Mouse (Mus musculus): ENCODE results near the gene Fkbp2.

Fkbp2 gene

DNA sequence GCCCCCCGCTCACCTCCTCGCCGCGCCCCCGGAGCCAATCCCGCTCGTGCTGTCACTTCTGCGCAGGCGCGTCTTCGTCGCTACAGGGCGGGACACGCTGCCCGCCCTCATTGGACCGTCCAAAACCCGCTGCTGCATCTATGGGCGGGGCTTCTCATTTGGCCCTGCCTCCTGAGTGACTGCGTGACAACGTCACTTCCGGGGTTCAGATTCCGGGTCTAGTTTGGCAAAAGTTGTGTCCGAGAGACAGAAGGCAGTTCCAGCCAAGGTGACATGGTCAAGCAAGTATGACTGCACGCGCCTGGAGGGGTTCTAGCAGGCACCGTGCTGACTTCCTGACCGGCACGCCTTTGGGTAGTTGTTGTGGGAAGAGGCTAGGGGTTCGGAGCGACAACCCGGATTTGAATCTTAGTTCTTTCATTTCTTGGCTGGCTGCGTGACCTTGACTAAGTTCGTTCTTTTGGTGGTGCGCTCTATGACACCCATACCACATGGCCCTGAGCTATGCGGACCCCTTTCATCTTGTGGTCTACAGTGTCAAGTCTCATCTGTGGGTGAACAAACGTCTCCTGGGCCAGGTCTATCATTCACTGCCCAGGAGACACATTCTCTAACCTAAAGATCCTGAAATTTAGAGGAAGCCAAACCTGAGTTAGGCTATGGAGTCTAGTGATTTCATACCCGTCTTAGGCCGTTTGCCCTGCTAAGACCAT, at the start of gene Fkbp2:
TSS of gene Fkbp2 (minus strand) at position 121 of the 713 bp plus-strand sequence.
- peak; percentile 97 to 98 for DNase-seq (ENCODE audit: low spot score in 2 of 2)

DNA sequence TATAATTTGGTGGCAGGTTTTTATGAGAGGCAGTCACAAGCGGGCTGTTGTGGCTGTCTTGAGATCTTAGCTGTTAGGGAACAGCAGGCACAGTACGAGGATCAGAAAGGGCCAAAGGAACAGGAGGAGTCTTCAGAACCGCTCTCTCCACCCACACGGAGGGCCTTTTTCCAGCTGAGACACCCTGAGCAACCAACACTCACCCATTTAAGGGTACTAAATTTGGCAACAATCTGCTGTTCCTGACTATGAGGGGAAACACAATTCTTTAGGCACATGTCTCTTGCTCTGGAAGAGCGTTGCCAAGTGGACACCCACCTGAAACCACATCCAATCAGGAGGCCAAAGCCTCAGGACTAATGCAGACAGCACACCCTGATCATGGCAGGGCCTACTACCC, 49.2 kb upstream of the Fkbp2 start:
- peak; percentile 60 to 80 for DNase-seq (ENCODE audit: low spot score in 2 of 2)

DNA sequence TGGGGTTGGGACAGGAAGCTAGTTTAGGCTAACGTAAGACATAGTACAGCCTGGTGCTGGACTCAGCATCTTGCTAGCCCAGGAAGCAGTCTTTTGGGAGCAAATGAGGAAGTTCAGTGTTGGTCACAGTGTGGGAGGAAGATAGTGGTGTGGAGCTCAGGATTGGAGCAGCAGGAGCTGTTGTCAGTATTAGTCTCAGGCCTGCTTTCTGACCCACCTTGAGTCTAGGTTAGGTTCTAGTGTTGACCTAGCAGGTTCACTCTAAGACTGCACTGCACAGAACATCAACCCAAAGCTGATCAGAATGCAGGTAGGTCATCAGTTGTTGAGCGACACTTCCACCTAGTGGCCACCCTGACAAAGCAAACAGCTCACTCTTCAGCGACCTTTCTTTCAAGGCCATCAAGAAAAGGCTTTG, 39.9 kb upstream of the Fkbp2 start:
- no peak for DNase-seq (ENCODE audit: low spot score in 2 of 2)

DNA sequence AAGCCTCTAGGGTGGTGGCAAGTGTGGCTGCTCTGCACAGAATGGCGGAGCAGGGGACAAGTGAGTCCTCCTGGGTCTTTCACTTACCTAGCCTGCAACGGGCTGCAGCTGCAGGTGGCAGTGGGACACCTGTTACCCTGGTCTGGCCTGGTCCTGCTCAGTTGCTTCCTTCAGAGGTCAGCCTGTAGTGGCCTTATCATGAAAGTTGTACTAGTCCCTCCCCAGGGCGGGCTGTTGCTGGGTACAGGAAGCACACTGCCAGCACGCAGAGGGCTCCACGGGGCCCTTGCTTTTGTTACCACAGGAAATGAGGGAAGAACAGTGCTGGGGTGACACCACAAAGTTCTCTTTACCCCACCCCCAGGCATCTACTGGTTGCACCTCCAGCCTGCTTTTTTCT, 38.9 kb upstream of the Fkbp2 start, which contains the start of gene Fermt3:
TSS of gene Fermt3 (minus strand) at position 279 of the 400 bp plus-strand sequence.
- no peak for DNase-seq (ENCODE audit: low spot score in 2 of 2)

DNA sequence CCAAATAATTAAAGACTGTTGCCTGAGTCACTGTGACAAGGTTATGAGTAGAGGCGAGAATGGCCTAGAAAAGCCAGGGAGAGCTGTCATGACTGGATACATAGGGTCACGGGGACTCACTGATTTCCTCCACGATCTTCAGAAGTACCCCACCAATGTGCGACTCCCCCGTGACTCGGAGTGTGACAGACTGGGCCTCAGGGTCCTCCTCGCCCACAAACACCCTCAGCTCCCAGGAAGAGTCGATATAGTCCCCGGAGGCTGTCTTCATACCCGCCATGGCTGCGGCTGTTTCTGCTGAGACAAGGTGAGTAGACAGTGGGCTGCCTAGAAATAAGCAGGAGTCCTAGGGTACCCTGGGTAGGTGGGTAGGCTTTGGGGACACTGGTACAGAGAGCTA, 38.2 kb upstream of the Fkbp2 start:
- no peak for DNase-seq (ENCODE audit: low spot score in 2 of 2)

DNA sequence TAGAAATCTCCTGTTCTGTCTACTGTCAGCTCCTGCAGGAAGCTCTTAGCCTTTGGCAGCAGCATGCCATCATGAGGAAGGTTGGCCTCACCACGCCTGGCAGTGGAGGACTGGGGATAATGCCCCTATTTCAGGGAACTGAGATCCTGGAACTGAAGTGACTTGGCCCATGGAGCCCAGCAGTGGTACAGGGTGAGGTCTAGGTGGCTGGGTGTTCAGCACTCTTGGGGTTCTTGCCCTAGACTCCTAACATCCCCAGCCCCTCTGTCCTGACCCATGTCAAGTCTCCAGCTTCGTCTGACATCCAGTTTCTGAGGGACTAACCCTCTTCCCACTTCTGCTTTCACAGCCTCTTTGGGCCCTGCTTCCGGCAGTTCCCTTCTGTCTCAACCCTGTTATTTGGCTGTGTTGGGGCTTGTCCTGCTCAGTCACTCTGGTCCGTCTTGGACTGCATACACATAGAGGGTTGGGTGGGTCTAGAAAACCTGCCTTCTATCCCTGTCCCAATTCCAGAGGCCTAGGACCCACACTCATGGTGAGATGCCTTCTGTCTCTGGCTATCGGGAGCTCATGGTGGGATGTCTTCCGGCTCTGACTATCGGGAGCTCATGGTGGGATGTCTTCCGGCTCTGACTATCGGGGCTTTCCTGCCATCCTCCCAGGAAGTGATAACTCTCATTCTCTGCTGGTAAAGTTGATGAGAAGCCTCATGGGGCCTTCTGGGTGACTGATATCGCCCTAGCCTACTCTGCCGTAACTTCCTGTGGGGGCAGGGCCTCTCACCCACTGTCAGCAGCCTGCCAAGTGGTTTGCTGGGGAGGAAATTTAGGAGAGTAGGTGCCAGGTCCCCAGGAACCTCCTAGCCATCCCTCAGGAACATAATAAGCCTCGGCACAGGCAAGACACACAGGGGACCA, 37.5 kb upstream of the Fkbp2 start:
- DNase-seq (ENCODE audit: low spot score in 2 of 2) = no peak

DNA sequence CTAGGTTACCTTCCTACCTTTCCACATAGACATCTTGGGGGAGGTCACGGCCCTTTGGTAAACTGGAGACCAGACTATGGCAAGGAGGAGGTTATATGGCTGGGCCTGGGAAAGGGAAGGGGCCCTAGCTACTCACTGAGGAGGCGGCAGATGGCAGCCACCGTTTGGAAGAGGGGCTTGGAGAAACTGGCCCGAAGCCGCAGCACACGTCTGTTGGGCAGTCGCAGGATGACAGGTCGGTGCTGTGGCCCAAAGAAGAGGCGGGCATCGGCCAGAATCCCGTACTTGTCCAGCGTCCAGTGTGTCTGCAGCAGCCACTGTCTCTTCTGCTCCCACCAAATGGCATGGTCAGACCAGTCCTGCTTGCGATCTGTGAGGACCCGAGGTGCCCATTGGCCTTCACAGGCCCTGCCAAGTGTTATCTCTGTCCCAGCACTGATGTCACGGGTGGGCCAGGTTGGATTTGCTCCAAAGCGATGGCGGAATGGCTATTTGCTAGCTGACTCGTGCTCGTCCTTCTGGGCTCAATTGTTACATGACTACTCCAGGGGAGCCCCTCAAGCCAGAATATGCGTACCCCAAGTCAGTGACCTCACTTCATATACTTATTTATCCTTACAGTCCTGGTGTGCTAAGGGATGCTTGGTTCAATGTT, 34.3 kb upstream of the Fkbp2 start:
- no peak for DNase-seq (ENCODE audit: low spot score in 2 of 2)

DNA sequence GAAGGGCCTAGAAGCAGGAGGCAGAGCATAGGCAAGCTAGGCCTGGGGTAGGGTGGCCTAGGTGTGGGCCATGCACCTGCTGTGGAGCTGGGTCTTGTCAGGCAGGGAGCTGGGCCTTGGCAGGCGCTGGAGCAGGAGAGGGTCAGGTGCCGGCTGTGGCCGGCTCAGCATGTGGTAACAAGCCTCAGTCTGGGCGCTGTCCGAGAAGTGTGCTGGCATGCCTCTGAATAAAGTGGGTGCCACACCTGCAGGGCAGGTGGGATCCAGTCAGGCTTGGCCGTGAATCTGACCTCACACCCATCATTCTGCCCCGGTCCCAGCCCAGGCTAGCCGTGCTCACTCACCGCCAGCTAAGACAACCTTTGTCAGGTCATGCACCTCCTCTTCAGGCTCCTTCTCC, 33.7 kb upstream of the Fkbp2 start:
- DNase-seq (ENCODE audit: low spot score in 2 of 2) = no peak

DNA sequence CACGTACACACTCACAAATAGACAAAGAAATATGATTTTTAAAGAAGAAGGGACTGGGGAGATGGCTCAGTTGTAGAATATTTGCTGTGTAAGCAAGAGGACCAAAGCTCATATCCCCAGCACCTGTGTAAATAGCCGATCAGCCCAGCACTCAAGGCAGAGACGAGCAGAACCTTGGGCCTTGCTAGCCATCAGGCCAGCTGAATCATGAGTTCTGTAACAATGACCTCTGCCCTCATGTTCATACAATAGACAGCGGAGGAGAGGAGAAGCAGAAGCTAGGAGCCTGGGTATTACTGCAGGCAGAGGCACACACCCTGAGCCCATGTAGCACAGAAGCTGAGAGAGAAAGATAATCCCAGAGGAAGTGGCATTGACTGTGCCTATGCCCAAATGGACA, 32.1 kb upstream of the Fkbp2 start:
- no peak for DNase-seq (ENCODE audit: low spot score in 2 of 2)

DNA sequence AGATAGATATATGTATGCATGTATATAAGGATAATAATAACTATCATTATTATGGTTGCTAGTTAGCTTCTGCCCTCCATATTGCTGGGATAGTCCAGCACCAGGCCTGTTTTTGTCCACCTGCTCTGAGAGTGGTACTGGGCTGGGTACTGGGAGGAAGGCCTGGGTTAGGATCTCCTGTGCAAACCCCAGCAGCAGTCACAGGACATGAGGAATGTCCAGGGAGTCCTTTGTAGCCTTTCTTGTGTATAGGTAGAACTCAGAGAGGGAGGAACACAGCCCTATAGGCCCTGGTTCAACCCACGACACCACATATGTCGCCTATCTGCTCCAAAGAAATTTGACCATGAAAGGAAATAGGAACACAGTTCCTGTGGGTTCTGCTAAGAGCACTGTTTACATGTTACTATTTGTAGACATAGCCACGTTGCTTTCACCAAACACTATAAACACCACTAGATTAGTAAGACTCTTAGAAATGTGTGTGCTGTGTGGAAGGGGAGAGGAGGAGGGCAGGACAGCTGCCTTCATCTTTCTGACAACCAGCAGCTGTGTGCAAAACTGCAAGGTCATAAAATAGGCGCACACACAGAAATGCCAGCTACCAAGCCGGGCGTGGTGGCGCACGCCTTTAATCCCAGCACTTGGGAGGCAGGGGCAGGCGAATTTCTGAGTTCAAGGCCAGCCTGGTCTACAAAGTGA, 26.7 kb upstream of the Fkbp2 start:
- no peak for DNase-seq (ENCODE audit: low spot score in 2 of 2)

DNA sequence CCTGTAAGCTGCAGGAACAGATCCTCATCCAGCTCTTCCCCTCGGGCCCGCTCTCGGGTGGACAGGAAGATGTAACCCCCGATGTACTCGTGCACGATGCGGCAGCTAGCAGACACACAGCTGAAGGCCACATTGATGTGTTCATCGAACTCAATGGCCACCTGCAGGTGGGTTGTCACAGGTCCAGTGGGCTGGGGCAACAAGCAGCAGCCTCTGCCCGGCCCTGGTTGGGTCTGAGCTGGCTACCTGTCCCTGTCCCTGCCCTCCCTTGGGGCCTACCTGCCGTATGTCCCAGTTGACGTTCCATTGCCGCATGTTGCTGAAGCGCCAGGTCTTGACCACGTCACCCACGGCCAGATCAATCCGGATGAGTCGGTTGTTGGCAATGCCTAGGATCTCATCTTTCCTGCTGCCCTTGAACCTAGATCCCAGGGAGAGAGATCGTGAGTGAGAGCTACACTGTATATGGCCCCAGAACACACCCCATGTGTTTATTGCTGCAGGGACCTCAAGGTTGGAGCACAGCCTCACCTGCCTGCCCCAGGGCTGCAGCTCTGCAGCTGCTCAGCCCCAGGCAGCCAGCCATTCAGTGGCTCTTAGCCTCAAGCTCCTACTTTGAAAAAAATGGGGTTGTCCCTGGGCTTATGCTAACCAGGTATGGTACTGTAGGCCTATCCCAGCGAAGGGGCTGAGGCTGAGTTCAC, 19.2 kb upstream of the Fkbp2 start:
- DNase-seq (ENCODE audit: low spot score in 2 of 2) = no peak

DNA sequence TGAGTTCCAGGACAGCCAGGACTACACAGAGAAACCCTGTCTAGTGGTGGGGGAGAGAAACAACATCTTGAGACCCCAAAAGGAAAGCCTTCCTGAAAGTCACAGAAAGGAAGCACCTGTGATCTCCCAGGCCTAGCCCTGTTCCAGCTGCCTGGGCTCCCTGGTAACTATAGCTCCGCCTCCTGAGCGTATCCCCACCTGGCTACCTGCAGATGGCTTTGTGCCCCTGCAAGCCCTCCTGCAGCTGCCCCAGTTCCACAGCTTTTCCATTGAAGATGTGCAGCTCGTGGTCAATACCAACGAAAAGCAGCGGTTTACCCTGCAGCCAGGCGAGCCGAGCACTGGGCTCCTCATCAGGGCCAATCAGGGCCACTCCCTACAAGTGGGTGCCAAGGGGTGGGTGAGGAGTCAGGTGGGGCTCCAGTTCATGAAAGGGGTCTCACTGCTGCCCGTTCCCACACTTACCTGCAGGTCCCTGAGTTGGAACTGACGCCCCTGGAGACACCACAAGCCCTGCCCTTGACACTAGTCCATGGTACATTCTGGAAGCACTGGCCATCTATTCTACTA, 17.5 kb upstream of the Fkbp2 start:
- DNase-seq (ENCODE audit: low spot score in 2 of 2) = no peak

DNA sequence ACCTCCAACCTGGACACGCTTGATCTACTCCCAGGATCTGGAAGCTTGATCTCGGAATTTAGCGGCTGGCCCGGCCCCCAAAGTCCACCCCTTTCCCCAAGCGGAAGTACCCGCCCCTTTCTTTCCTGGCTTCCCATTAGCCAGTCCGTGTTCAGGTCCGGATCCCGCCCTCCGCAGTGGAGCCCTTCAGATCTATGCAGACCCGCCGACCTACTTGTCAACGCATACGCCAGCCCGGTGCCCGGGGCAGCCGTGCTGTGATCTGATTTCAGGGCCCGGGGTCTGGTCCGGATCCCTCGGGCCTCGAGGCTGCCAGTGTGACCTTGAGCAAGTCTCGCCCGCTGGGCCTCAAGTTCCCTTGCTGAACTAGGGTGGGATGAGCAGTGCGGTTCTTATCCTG, 15.7 kb upstream of the Fkbp2 start, which contains the start of the genes Nudt22 and Trpt1:
TSS of gene Nudt22 (minus strand) at position 112 of the 400 bp plus-strand sequence.
TSS of gene Trpt1 (plus strand) at position 126 of the 400 bp plus-strand sequence.
- DNase-seq (ENCODE audit: low spot score in 2 of 2) = peak; percentile 75 to 83

DNA sequence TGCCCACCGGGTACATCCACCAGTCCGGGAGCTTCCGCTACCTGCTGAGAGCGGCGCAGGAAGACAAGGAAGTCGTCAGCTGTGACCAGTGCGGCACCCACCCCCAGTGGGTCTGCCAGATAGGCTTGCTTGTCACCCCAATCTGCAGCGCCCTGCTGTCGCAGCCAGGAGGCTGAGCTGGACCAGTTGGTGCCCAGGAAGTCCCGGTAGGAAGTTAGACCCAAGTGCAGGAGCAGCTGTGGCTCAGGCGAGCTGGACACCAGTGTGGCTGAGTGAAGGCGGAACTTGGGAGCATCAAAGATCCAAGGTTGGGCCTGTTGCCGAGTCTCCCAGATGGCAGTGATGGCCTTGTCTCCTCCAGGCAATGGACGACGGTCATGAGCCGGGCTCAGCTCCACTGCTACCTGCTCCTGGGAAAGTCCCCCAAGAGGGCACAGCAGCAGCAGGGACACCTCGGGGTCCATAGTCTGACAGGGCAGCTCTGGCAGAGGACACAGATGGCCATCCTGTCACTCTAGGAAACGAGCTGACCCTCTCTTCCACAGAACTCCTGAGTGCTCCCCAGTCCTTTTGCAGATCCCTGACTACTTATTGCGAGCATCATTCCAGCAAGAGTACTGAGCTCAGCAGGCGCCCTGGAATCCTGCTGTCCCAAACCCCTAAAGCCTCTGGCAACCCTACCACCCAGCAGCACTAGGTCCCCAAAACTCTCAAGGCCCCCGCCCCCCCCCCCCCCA, 15.1 kb upstream of the Fkbp2 start:
- no peak for DNase-seq (ENCODE audit: low spot score in 2 of 2)

DNA sequence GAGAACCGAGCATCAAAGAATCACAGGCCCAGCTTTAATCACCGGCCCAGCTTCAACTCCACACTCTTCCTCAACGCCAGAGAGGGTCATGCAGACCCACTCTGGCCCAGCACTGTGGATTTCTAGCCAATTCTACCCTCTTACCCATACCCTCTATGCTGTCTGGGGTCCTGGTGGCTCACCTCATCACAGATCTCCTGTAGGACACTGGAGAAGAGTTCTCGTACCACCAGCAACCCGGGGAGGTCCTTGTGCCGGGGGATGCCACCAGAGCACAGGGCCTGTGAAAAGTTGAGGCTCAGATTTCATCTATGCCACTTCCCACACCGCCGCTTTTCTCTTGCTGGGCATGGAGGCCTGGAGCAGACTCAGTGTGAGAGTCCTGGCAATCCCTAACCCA, 14.2 kb upstream of the Fkbp2 start:
- no peak for DNase-seq (ENCODE audit: low spot score in 2 of 2)

DNA sequence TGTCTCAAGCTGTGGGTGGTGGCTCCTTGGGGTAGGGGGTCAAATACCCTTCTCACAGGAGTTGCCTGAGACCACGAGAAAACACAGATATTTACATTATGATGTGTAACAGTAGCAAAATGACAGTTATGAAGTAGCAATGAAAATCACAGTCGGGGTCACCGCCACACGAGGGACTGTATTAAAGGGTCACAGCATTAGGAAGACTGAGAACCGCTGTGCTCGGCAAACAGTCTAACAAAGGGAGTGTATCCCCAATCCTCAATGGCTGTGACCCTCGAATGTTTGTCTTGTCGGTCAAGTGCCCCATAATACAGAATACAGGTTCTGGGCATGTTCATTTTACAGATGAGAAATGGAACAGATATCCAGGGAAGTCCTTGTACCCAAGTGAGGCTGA, 13.7 kb upstream of the Fkbp2 start:
- DNase-seq (ENCODE audit: low spot score in 2 of 2) = no peak

DNA sequence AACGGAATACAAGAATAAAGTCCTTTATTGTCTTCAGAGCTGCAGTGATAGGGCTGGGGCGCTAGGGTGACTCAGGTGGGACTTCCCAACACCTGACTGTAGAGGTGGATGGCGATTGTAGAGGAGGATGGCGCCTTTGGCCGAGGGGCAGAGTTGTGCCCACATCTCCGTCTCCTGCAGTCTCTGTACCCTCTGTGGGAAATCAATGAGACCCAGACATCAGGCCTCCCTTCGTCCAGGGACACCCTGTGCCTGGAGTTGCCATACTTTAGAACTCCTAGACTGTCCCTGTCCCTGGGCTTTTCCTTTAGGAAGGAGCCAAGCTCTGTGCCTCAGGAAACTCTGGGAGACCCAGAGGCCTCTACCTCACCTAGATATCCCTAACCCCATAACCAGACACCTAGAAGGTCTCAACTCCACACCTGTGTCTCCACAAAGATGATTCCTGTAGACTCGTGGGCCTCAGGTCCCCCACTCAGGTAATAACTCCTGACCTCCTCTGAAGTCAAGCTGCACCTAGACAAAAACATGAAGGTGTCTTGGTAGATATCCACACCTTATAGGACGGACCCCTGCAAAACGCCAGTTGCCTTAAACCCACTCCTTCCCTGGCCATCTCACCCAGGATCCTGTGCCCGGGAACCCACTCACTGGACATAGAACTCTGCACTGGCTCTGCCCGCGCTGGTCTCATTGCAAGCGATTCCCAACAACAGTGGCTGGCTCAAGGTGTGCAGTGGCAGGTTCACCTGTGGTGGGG, 12.9 kb upstream of the Fkbp2 start:
- no peak for DNase-seq (ENCODE audit: low spot score in 2 of 2)

DNA sequence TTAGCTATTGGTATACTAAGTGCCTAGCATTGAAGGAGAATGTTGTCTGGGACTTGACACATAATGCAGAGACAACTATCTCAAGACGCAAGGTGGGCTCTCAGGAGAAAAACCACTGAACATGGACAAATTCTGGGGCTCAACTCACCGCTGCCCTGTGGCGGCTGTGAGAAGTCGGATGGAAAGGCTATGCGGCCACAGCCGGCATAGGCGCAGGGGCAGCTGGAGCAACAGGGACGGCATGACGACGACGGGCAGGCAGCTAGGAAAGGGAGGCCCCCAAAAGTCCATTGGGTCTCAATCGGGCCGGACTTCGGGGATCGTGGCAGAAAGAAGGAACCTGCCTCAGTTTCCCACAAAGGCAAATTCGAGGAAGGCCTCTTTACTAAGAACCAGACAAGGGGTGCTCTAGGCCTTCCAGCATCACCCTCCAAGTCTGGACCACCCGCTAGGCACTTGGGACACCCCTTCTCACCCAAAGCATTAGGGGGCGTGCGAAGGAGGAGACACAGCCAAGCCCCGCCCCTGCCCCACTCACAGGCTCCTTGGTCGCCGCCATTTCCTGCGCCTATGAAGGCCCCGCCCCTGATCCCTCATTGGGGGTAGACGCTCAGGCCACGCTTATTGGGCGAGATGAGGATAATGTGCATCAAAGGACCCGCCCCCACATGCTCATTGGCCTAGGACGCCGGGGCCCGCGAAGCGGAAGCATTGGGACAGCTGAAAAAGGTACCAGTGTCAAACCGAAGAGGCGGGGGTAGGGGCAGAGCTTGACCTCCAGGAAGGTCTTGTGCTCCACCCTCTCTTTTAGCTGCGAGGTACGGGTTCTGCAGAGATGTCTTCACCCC, 11.9 kb upstream of the Fkbp2 start, which contains the start of gene Dnajc4:
TSS of gene Dnajc4 (minus strand) at position 562 of the 848 bp plus-strand sequence.
- DNase-seq (ENCODE audit: low spot score in 2 of 2) = peak; percentile 93 to 97
